ENCODE assay signal across 13 mouse cellular contexts in genomic region chr15:80031133-80031532, GRCm38 (mm10). TPM values are rescaled to one million over a fixed set of nuclear protein-coding genes. Genes with fewer than 3 reads are reported as not detected.
A peak's percentile ranks its signal among the peaks of the same experiment; 100 is the strongest.
DNase-seq lines count a peak whose midpoint lies in the region; ATAC-seq and TF ChIP-seq lines count a peak whose summit lies in the region.
"Had no signal": no experiment of that assay in that cellular context is flagged by ENCODE, and none has a peak within 500 bp of the region (broad histone marks: within the 10 kb centered on the region; RNA-seq: fewer than 3 reads in every experiment).

No protein-coding gene starts in this region.

- no peaks in the 10 kb centered on the region for H3K27me3 ChIP-seq in kidney, postnatal 0 days (ENCODE audit: insufficient read depth, low read length)
- H3K27me3 ChIP-seq in midbrain, postnatal 0 days (ENCODE audit: insufficient read depth, low read length): no peaks in the 10 kb centered on the region
- H3K27me3 ChIP-seq in midbrain, embryonic 14.5 days (ENCODE audit: control insufficient read depth, insufficient read depth, low read length): no peaks in the 10 kb centered on the region

- H3K36me3 ChIP-seq in kidney, postnatal 0 days (ENCODE audit: insufficient read depth, low read length): no peaks in the 10 kb centered on the region
- no peaks in the 10 kb centered on the region for H3K36me3 ChIP-seq in midbrain, postnatal 0 days (ENCODE audit: insufficient read depth, low read length)
- H3K36me3 ChIP-seq in midbrain, embryonic 14.5 days (ENCODE audit: control insufficient read depth, insufficient read depth, low read length): no peaks in the 10 kb centered on the region
- H3K36me3 ChIP-seq: G1E; hindbrain, embryonic 13.5 days had no signal

- no peak overlapping the region for H3K4me3 ChIP-seq in kidney, postnatal 0 days (replicated peaks; ENCODE audit: low read depth, low read length)
- no peak overlapping the region for H3K4me3 ChIP-seq in midbrain, postnatal 0 days (ENCODE audit: low read depth, low read length)
- no peak overlapping the region for H3K4me3 ChIP-seq in midbrain, embryonic 14.5 days (replicated peaks; ENCODE audit: low read depth, low read length)
- no peak overlapping the region for H3K4me3 ChIP-seq in bone marrow, adult 2 months (replicated peaks; ENCODE audit: control insufficient read depth, low read depth, low read length)
- H3K4me3 ChIP-seq: erythroblast, embryonic 14.5 days; hindbrain, embryonic 13.5 days had no signal

- no peak overlapping the region for H3K4me2 ChIP-seq in kidney, postnatal 0 days (ENCODE audit: low read length)
- H3K4me2 ChIP-seq in midbrain, postnatal 0 days (ENCODE audit: low read depth, low read length, poor library complexity, severe bottlenecking): no peak overlapping the region
- no peak overlapping the region for H3K4me2 ChIP-seq in midbrain, embryonic 14.5 days (ENCODE audit: low read length)
- H3K4me2 ChIP-seq: hindbrain, embryonic 13.5 days had no signal

- peak; percentile 44 for TF ChIP-seq CTCF in kidney, postnatal 0 days (IDR thresholded peaks at IDR 0.05; ENCODE audit: low read depth)
- TF ChIP-seq CTCF in midbrain, postnatal 0 days (IDR thresholded peaks at IDR 0.05): peak; percentile 52
- TF ChIP-seq CTCF in bone marrow, adult 2 months (IDR thresholded peaks at IDR 0.05; ENCODE audit: control insufficient read depth, insufficient read depth, low read length): peak; percentile 39; the same call in 1 of the 2 replicates

- ATAC-seq in kidney, postnatal 0 days (replicated peaks; ENCODE audit: low FRiP score, low read depth): no peak
- no peak for ATAC-seq in midbrain, postnatal 0 days (ENCODE audit: low FRiP score)
- ATAC-seq in midbrain, embryonic 14.5 days (ENCODE audit: low FRiP score, low TSS enrichment): no peak

- no peaks in the 10 kb centered on the region for H3K9me3 ChIP-seq in kidney, postnatal 0 days (replicated peaks; ENCODE audit: low read length)
- no peaks in the 10 kb centered on the region for H3K9me3 ChIP-seq in midbrain, postnatal 0 days (ENCODE audit: low read length)
- no peaks in the 10 kb centered on the region for H3K9me3 ChIP-seq in midbrain, embryonic 14.5 days (ENCODE audit: control insufficient read depth, low read length)
- H3K9me3 ChIP-seq: G1E; hindbrain, embryonic 13.5 days had no signal

- TF ChIP-seq POLR2A in bone marrow, adult 2 months (IDR thresholded peaks at IDR 0.05; ENCODE audit: borderline replicate concordance, control insufficient read depth, low read depth, low read length): no peak

- DNase-seq in kidney, postnatal 0 days (ENCODE audit: low spot score): no peak
- no peak for DNase-seq in kidney, adult 8-10 months
- DNase-seq in midbrain, postnatal 0 days (ENCODE audit: low spot score): no peak
- DNase-seq in midbrain, embryonic 14.5 days: no peak
- DNase-seq in adrenal gland, postnatal 4 days (ENCODE audit: low spot score in 2 of 2): no peak
- no peak for DNase-seq in thymus, adult 18-20 months
- DNase-seq: adrenal gland, postnatal 25 days; cerebellum, adult 8-10 months; kidney, adult 9 months had no signal

- whole genome bisulfite sequencing in kidney, postnatal 0 days: 95% methylated on average over 4 of the region's 4 CpGs
- WGBS in midbrain, postnatal 0 days: 88% methylated on average over 4 of the region's 4 CpGs
- WGBS in midbrain, embryonic 14.5 days: 87% methylated on average over 4 of the region's 4 CpGs
- WGBS in bone marrow, adult 2 months: 77% methylated on average over 4 of the region's 4 CpGs

- no peak overlapping the region for H3K9ac ChIP-seq in kidney, postnatal 0 days (ENCODE audit: low read depth, low read length)
- H3K9ac ChIP-seq in midbrain, postnatal 0 days (replicated peaks; ENCODE audit: low read length, poor library complexity, severe bottlenecking): no peak overlapping the region
- no peak overlapping the region for H3K9ac ChIP-seq in midbrain, embryonic 14.5 days (replicated peaks; ENCODE audit: low read length)
- H3K9ac ChIP-seq: hindbrain, embryonic 13.5 days had no signal

- H3K27ac ChIP-seq in kidney, postnatal 0 days: no peak overlapping the region
- no peak overlapping the region for H3K27ac ChIP-seq in midbrain, postnatal 0 days (ENCODE audit: low read depth, low read length)
- no peak overlapping the region for H3K27ac ChIP-seq in midbrain, embryonic 14.5 days (replicated peaks; ENCODE audit: low read depth, low read length)
- H3K27ac ChIP-seq in bone marrow, adult 2 months (ENCODE audit: control insufficient read depth, insufficient read depth, low read depth, low read length, poor library complexity): no peak overlapping the region
- H3K27ac ChIP-seq: hindbrain, embryonic 13.5 days had no signal

- H3K4me1 ChIP-seq in kidney, postnatal 0 days (replicated peaks; ENCODE audit: insufficient read depth, low read length): peaks cover 17% of the 10 kb centered on the region; the same call in 1 of the 2 replicates
- H3K4me1 ChIP-seq in midbrain, postnatal 0 days (ENCODE audit: insufficient read depth, low read length): no peaks in the 10 kb centered on the region
- H3K4me1 ChIP-seq in midbrain, embryonic 14.5 days (ENCODE audit: control insufficient read depth, insufficient read depth, low read length): no peaks in the 10 kb centered on the region
- H3K4me1 ChIP-seq in bone marrow, adult 2 months (ENCODE audit: control insufficient read depth, insufficient read depth, low read length): no peaks in the 10 kb centered on the region

RNA-seq across cellular contexts. Expression of gene Pdgfb, which starts 16.4 kb away (rescaled TPM):
- 6.5 and 6.8 TPM in 2 replicates for polyA plus RNA-seq in kidney, postnatal 0 days (2015; fragmentation: Nextera tagmentation; extraction: Ambion mirVana)
- total RNA-seq in midbrain, postnatal 0 days (2014; rRNA removed): 20.5 and 24.4 TPM in 2 replicates
- polyA plus RNA-seq in midbrain, postnatal 0 days (2015; fragmentation: Nextera tagmentation; extraction: Ambion mirVana): 8.7 and 9.2 TPM in 2 replicates
- polyA plus RNA-seq in midbrain, embryonic 14.5 days (2014; fragmentation: Nextera tagmentation; extraction: Ambion mirVana): 4.7 and 5.1 TPM in 2 replicates
- polyA plus RNA-seq in bone marrow, adult 2 months (2011; ENCODE audit: insufficient read depth, insufficient read length, low replicate concordance, missing spikeins): 4.1 and 7.8 TPM in 2 replicates
- total RNA-seq in adrenal gland, postnatal 4 days (2021): 10 to 100 TPM; 31.3 to 35.1 TPM
- polyA plus RNA-seq: G1E had no signal
